Mouse (Mus musculus): Measurements from ENCODE around the gene Rps13.
A peak's percentile ranks its signal among the peaks of the same experiment; 100 is the strongest.
"Not testable (repeated sequence)": the region's sequence is repeated elsewhere in the genome, so short reads cannot be mapped to it uniquely, and the experiment has no call there.

The Rps13 gene

GRCm38 (mm10) chr7:116333713-116334668, at the start of gene Rps13:
Gene Rps13, minus strand, starts transcription at chr7:116334195.
- DNase-seq = peak; percentile 97 to 98

- DNase-seq = not testable (repeated sequence)
These were observed 45.2 kb upstream of the Rps13 start for GRCm38 (mm10) chr7:116379181-116379580.

GRCm38 (mm10) chr7:116374284-116374683, 40.3 kb upstream of the Rps13 start:
- no peak for DNase-seq

- DNase-seq = peak; percentile 42 to 60
These were observed 2.2 kb upstream of the Rps13 start for GRCm38 (mm10) chr7:116336226-116336625.

- no peak for DNase-seq
These were observed 1.1 kb upstream of the Rps13 start for GRCm38 (mm10) chr7:116335133-116335532.

GRCm38 (mm10) chr7:116334669-116335038, 659 bp upstream of the Rps13 start:
- DNase-seq = no peak

GRCm38 (mm10) chr7:116331246-116331645, 2.7 kb downstream of the Rps13 start:
- no peak for DNase-seq

- no peak for DNase-seq
These were observed 4.1 kb downstream of the Rps13 start for GRCm38 (mm10) chr7:116329858-116330257.

GRCm38 (mm10) chr7:116328777-116329176, 5.2 kb downstream of the Rps13 start:
- DNase-seq = no peak

- no peak for DNase-seq
These were observed 6.1 kb downstream of the Rps13 start for GRCm38 (mm10) chr7:116327901-116328300.

- peak; percentile 52 to 66 for DNase-seq
These were observed 10.5 kb downstream of the Rps13 start for GRCm38 (mm10) chr7:116323331-116323964.

- no peak for DNase-seq
These were observed 24.5 kb downstream of the Rps13 start for GRCm38 (mm10) chr7:116309456-116309855.

- no peak for DNase-seq
These were observed 25.4 kb downstream of the Rps13 start for GRCm38 (mm10) chr7:116308632-116308991.

- peak; percentile 10 to 21 for DNase-seq
These were observed 25.9 kb downstream of the Rps13 start, which contains the start of gene Plekha7 for GRCm38 (mm10) chr7:116307871-116308631. Gene Plekha7, minus strand, starts transcription at chr7:116308376.

- DNase-seq = peak; percentile 53 to 56
These were observed 26.7 kb downstream of the Rps13 start for GRCm38 (mm10) chr7:116307099-116307870.

GRCm38 (mm10) chr7:116306601-116307000, 27.4 kb downstream of the Rps13 start:
- DNase-seq = no peak

GRCm38 (mm10) chr7:116301661-116302311, 32.2 kb downstream of the Rps13 start:
- DNase-seq = no peak

- no peak for DNase-seq
These were observed 32.9 kb downstream of the Rps13 start for GRCm38 (mm10) chr7:116301144-116301543.

GRCm38 (mm10) chr7:116298851-116299250, 35.1 kb downstream of the Rps13 start:
- DNase-seq = no peak

- peak; percentile 13 to 16 for DNase-seq
These were observed 35.6 kb downstream of the Rps13 start for GRCm38 (mm10) chr7:116298389-116298788.

- no peak for DNase-seq
These were observed 39.0 kb downstream of the Rps13 start for GRCm38 (mm10) chr7:116294961-116295360.

- no peak for DNase-seq
These were observed 41.6 kb downstream of the Rps13 start for GRCm38 (mm10) chr7:116292377-116292776.

All from cerebellum, postnatal 36 days (tissue).